Mouse (Mus musculus) liver, embryonic 14.5 days (tissue): Measurements from ENCODE around the gene A630089N07Rik.

Experiments
- CTCF ChIP-seq: IDR thresholded peaks from 2 replicates; pipeline ENCODE4 v1.5.1; 2016; ENCODE audit warnings: antibody characterized with exemption, low read depth, control low read depth
- EP300 ChIP-seq: IDR thresholded peaks from 2 replicates; pipeline ENCODE4 v1.6.1; 2016; ENCODE audit warnings: antibody characterized with exemption, low read depth

GRCm38 (mm10) chr16:97984589-97984988, 97.7 kb downstream of the A630089N07Rik start:
- TF ChIP-seq CTCF (no peak), EP300 (no peak)
